Mouse (Mus musculus): Measurements from ENCODE around the gene B4galt1. TPM values are rescaled to one million over a fixed set of nuclear protein-coding genes. Genes with fewer than 3 reads are reported as not detected.

B4galt1 gene
- polyA plus RNA-seq, 1 experiment from 2014 or later: 34.6 TPM

DNA sequence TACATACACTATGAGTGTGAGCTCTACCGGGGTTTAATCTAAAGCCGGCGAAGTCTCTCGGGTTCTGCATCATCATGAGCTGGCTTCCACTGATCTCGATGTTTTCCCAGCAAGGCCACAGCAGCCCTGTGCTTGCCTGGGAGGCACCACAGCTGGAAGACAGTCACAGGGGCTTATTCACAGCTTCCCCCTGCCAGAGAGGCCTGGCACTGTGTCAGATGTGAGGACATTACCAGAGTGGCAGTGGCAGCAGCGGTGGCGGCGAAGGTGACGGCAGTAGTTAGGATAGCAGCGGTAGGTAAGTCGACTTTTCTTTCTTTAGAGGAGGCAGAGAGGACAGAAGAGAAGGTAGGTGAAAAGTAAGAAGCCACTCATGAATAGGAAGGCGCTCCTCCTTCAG, 35.9 kb downstream of the B4galt1 start:
- Histone ChIP-seq H3K27ac (replicated peaks; ENCODE audit: low read depth, low read length) (no peak overlapping the region), H3K4me1 (ENCODE audit: control insufficient read depth, insufficient read depth, low read length) (no peaks in the 10 kb centered on the region), H3K36me3 (ENCODE audit: control insufficient read depth, insufficient read depth, low read length) (peaks cover 2% of the 10 kb centered on the region; the same call in 1 of the 2 replicates), H3K27me3 (ENCODE audit: control insufficient read depth, insufficient read depth, low read length) (no peaks in the 10 kb centered on the region), H3K4me3 (ENCODE audit: low read depth, low read length) (no peak overlapping the region), H3K9me3 (ENCODE audit: control insufficient read depth, low read length) (no peaks in the 10 kb centered on the region), H3K4me2 (ENCODE audit: low read depth, severe bottlenecking) (no peak overlapping the region), H3K9ac (ENCODE audit: low read length) (no peak overlapping the region)
- 89% methylated on average over 12 of the region's 12 CpGs for WGBS
- DNase-seq (ENCODE audit: low spot score): no peak
- ATAC-seq (ENCODE audit: insufficient number of reproducible peaks, low FRiP score, low TSS enrichment, low read depth): no peak

DNA sequence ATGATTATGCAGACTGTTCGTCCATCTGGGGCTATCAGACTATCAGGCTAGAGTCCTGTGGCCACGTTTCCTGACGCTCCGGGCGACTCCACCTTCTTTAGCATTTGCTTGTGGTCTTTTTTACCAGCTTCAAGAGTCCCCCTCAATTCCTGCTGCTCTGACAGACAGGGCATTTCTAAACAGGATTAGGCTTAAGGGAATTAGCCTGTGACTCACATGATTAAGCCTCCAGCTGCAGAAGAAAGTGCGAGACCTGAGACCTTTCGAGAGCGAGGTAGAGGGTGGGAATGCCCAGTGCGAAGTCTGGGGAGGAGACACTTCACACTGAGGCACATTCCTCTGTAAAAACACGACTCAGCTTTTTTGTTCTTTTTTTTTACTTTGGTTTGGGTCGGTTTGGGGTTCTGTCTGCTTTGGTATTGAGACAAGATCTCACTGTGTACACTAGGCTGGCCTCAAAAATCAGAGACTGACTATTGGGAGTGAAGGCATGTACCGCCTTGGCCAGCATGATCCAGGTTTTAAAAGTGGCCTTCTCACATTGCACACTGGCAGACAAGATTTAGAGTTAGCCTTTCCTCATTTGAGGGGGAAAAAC, 37.9 kb downstream of the B4galt1 start:
- Histone ChIP-seq H3K9me3 (ENCODE audit: control insufficient read depth, low read length) (no peaks in the 10 kb centered on the region), H3K27me3 (ENCODE audit: control insufficient read depth, insufficient read depth, low read length) (no peaks in the 10 kb centered on the region), H3K4me3 (ENCODE audit: low read depth, low read length) (no peak overlapping the region), H3K9ac (ENCODE audit: low read length) (no peak overlapping the region), H3K4me1 (ENCODE audit: control insufficient read depth, insufficient read depth, low read length) (no peaks in the 10 kb centered on the region), H3K4me2 (ENCODE audit: low read depth, severe bottlenecking) (no peak overlapping the region), H3K27ac (replicated peaks; ENCODE audit: low read depth, low read length) (no peak overlapping the region), H3K36me3 (ENCODE audit: control insufficient read depth, insufficient read depth, low read length) (peaks cover 8% of the 10 kb centered on the region; the same call in 1 of the 2 replicates)
- DNase-seq (ENCODE audit: low spot score): no peak
- ATAC-seq (ENCODE audit: insufficient number of reproducible peaks, low FRiP score, low TSS enrichment, low read depth): no peak
- 57% methylated on average over 12 of the region's 12 CpGs for WGBS

- Histone ChIP-seq H3K9ac (ENCODE audit: low read length) (no peak overlapping the region), H3K36me3 (ENCODE audit: control insufficient read depth, insufficient read depth, low read length) (peaks cover 8% of the 10 kb centered on the region; the same call in 1 of the 2 replicates), H3K4me2 (ENCODE audit: low read depth, severe bottlenecking) (no peak overlapping the region), H3K9me3 (ENCODE audit: control insufficient read depth, low read length) (no peaks in the 10 kb centered on the region), H3K4me1 (ENCODE audit: control insufficient read depth, insufficient read depth, low read length) (no peaks in the 10 kb centered on the region), H3K27me3 (ENCODE audit: control insufficient read depth, insufficient read depth, low read length) (no peaks in the 10 kb centered on the region), H3K27ac (replicated peaks; ENCODE audit: low read depth, low read length) (no peak overlapping the region), H3K4me3 (ENCODE audit: low read depth, low read length) (no peak overlapping the region)
- WGBS: 86% methylated on average over 3 of the region's 3 CpGs
- ATAC-seq (ENCODE audit: insufficient number of reproducible peaks, low FRiP score, low TSS enrichment, low read depth) (no peak), DNase-seq (ENCODE audit: low spot score) (no peak)
These were observed 38.7 kb downstream of the B4galt1 start for GRCm38 (mm10) chr4:40815120-40815519.

DNA sequence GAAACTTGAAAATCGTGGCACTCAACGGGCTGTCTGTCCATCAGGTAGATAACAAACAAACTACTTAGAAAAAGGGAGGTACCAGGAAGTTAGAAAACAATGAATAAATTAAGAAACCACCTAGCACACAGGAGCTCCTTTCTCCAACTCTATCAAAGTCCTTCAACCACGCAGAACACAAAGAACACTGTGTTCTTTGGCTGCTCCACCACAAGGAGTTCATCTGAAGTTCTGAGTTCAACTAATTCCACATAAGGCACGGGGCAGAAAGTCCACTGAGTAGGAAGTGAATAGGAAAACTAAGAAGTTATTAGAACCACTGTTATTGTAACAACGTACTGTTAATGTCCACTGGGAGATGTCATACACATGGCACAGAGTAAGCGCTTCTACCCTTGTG, 39.4 kb downstream of the B4galt1 start:
- H3K4me1 ChIP-seq (ENCODE audit: control insufficient read depth, insufficient read depth, low read length): no peaks in the 10 kb centered on the region
- H3K4me2 ChIP-seq (ENCODE audit: low read depth, severe bottlenecking): no peak overlapping the region
- no peak overlapping the region for H3K27ac ChIP-seq (replicated peaks; ENCODE audit: low read depth, low read length)
- H3K36me3 ChIP-seq (ENCODE audit: control insufficient read depth, insufficient read depth, low read length): peaks cover 8% of the 10 kb centered on the region; the same call in 1 of the 2 replicates
- ATAC-seq (ENCODE audit: insufficient number of reproducible peaks, low FRiP score, low TSS enrichment, low read depth) (no peak), DNase-seq (ENCODE audit: low spot score) (no peak)
- no peak overlapping the region for H3K9ac ChIP-seq (ENCODE audit: low read length)
- H3K4me3 ChIP-seq (ENCODE audit: low read depth, low read length): no peak overlapping the region
- H3K27me3 ChIP-seq (ENCODE audit: control insufficient read depth, insufficient read depth, low read length): no peaks in the 10 kb centered on the region
- WGBS: 93% methylated on average over 6 of the region's 6 CpGs
- H3K9me3 ChIP-seq (ENCODE audit: control insufficient read depth, low read length): no peaks in the 10 kb centered on the region

DNA sequence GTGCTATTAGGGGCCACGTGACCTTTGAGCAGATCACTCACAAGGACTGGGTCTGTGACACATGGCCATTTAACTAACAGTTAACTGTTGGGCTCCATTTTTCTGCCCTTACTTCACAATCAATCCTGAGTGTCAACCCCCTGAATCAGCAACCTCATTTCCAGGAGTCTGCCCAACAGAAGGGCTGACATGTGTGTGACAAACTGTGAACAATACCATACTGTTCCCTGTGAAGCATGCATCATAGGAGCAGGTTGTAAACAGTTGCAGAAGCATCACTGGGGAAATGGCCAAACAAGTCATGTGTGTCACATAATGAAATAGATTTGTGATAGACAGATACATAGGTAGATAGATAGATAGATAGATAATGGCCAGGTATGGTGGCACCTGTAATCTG, 40.9 kb downstream of the B4galt1 start:
- H3K4me2 ChIP-seq (ENCODE audit: low read depth, severe bottlenecking): no peak overlapping the region
- WGBS: 86% methylated on average over 1 of the region's 1 CpGs

DNA sequence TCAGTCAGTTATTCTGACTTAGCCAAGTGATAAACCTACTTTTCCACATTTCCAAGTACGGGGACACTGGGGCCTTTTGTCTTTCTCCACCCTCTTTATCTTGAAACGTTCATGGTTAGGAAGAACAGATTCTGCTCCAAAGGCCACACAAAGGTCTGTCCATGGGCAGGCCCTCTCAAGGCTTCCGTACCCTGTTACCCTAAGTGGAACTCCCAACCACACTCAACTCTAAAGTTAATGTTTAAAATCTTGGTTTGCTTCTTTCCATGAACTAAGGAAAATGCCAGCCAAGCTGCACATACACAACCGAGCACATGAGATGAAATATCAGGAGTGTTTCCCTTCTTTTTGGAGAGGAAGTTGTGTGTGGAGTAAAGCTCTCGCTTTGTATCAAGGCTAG, 43.3 kb downstream of the B4galt1 start:
- no peaks in the 10 kb centered on the region for H3K27me3 ChIP-seq (ENCODE audit: control insufficient read depth, insufficient read depth, low read length)
- no peak overlapping the region for H3K4me3 ChIP-seq (ENCODE audit: low read depth, low read length)
- no peak overlapping the region for H3K4me2 ChIP-seq (ENCODE audit: low read depth, severe bottlenecking)
- H3K9me3 ChIP-seq (ENCODE audit: control insufficient read depth, low read length): no peaks in the 10 kb centered on the region
- peaks cover 11% of the 10 kb centered on the region; the same call in 1 of the 2 replicates for H3K36me3 ChIP-seq (ENCODE audit: control insufficient read depth, insufficient read depth, low read length)
- no peaks in the 10 kb centered on the region for H3K4me1 ChIP-seq (ENCODE audit: control insufficient read depth, insufficient read depth, low read length)
- WGBS: 90% methylated on average over 5 of the region's 5 CpGs
- ATAC-seq (ENCODE audit: insufficient number of reproducible peaks, low FRiP score, low TSS enrichment, low read depth) (no peak), DNase-seq (ENCODE audit: low spot score) (no peak)
- no peak overlapping the region for H3K9ac ChIP-seq (ENCODE audit: low read length)
- H3K27ac ChIP-seq (replicated peaks; ENCODE audit: low read depth, low read length): no peak overlapping the region

More for the DNA sequence above, 40.9 kb downstream of the B4galt1 start:
- ATAC-seq (ENCODE audit: insufficient number of reproducible peaks, low FRiP score, low TSS enrichment, low read depth) (no peak), DNase-seq (ENCODE audit: low spot score) (no peak)
- H3K27me3 ChIP-seq (ENCODE audit: control insufficient read depth, insufficient read depth, low read length): no peaks in the 10 kb centered on the region
- no peaks in the 10 kb centered on the region for H3K4me1 ChIP-seq (ENCODE audit: control insufficient read depth, insufficient read depth, low read length)
- H3K27ac ChIP-seq (replicated peaks; ENCODE audit: low read depth, low read length): no peak overlapping the region
- H3K36me3 ChIP-seq (ENCODE audit: control insufficient read depth, insufficient read depth, low read length): peaks cover 7% of the 10 kb centered on the region; the same call in 1 of the 2 replicates
- H3K4me3 ChIP-seq (ENCODE audit: low read depth, low read length): no peak overlapping the region
- no peaks in the 10 kb centered on the region for H3K9me3 ChIP-seq (ENCODE audit: control insufficient read depth, low read length)
- no peak overlapping the region for H3K9ac ChIP-seq (ENCODE audit: low read length)

- DNase-seq (ENCODE audit: low spot score): no peak
- H3K9ac ChIP-seq (ENCODE audit: low read length): no peak overlapping the region
These were observed 46.4 kb downstream of the B4galt1 start for GRCm38 (mm10) chr4:40807382-40807781.

DNA sequence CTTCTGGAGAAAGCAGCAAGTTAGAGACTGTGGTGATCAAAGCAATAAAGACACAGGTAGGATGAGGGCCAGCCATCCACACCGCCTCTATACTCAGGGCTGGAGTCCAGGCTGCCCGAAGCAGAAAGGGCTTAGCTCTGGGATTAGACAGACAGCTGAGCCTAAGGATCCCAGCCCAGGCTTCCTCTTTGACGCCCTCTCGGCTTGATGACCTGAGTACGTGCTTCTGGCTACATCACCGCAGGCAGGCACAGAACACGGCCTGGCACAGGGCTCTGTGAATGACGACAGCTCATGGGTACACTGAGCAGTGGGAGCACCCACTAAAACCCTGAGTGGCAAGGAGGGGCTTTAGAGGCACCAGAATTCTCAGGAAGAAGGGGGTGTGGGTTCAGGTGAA, 48.4 kb downstream of the B4galt1 start:
- Histone ChIP-seq H3K36me3 (ENCODE audit: control insufficient read depth, insufficient read depth, low read length) (peaks cover 7% of the 10 kb centered on the region; the same call in 1 of the 2 replicates), H3K4me3 (ENCODE audit: low read depth, low read length) (no peak overlapping the region), H3K4me1 (ENCODE audit: control insufficient read depth, insufficient read depth, low read length) (no peaks in the 10 kb centered on the region), H3K9me3 (ENCODE audit: control insufficient read depth, low read length) (no peaks in the 10 kb centered on the region), H3K9ac (ENCODE audit: low read length) (no peak overlapping the region), H3K27ac (replicated peaks; ENCODE audit: low read depth, low read length) (no peak overlapping the region), H3K27me3 (ENCODE audit: control insufficient read depth, insufficient read depth, low read length) (no peaks in the 10 kb centered on the region), H3K4me2 (ENCODE audit: low read depth, severe bottlenecking) (no peak overlapping the region)
- no peak for ATAC-seq (ENCODE audit: insufficient number of reproducible peaks, low FRiP score, low TSS enrichment, low read depth)
- DNase-seq (ENCODE audit: low spot score): no peak
- WGBS: 88% methylated on average over 8 of the region's 8 CpGs

More at GRCm38 (mm10) chr4:40807382-40807781, 46.4 kb downstream of the B4galt1 start:
- Histone ChIP-seq H3K4me1 (ENCODE audit: control insufficient read depth, insufficient read depth, low read length) (no peaks in the 10 kb centered on the region), H3K4me2 (ENCODE audit: low read depth, severe bottlenecking) (no peak overlapping the region), H3K27me3 (ENCODE audit: control insufficient read depth, insufficient read depth, low read length) (no peaks in the 10 kb centered on the region), H3K36me3 (ENCODE audit: control insufficient read depth, insufficient read depth, low read length) (peaks cover 13% of the 10 kb centered on the region; the same call in 1 of the 2 replicates), H3K27ac (replicated peaks; ENCODE audit: low read depth, low read length) (no peak overlapping the region), H3K4me3 (ENCODE audit: low read depth, low read length) (no peak overlapping the region), H3K9me3 (ENCODE audit: control insufficient read depth, low read length) (no peaks in the 10 kb centered on the region)
- ATAC-seq (ENCODE audit: insufficient number of reproducible peaks, low FRiP score, low TSS enrichment, low read depth): no peak
- WGBS: 89% methylated on average over 4 of the region's 4 CpGs

DNA sequence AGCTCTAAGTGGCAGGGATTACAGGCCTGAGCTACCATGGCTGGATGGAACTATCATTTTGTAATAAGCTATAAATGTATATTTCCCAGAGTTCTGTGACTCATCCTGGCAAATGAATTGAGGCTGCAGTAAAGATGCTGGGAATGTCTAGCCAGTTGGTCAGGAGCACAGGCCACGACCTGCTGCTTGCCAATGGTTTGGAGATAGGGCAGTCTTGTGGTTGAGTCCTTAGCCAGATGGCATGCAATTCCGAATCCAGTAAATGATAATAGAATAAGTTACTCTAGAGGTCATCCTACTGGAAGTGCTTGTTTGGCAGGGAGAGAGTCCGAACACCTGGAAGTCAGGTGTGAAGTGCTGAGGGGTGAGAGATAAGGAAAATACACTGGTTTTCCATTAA, 51.0 kb downstream of the B4galt1 start:
- DNase-seq (ENCODE audit: low spot score) (no peak), ATAC-seq (ENCODE audit: insufficient number of reproducible peaks, low FRiP score, low TSS enrichment, low read depth) (no peak)
- H3K36me3 ChIP-seq (ENCODE audit: control insufficient read depth, insufficient read depth, low read length): peaks cover 7% of the 10 kb centered on the region; the same call in 1 of the 2 replicates
- H3K27me3 ChIP-seq (ENCODE audit: control insufficient read depth, insufficient read depth, low read length): no peaks in the 10 kb centered on the region
- no peak overlapping the region for H3K4me3 ChIP-seq (ENCODE audit: low read depth, low read length)
- H3K4me2 ChIP-seq (ENCODE audit: low read depth, severe bottlenecking): no peak overlapping the region
- no peak overlapping the region for H3K27ac ChIP-seq (replicated peaks; ENCODE audit: low read depth, low read length)
- 90% methylated on average over 3 of the region's 3 CpGs for WGBS
- no peaks in the 10 kb centered on the region for H3K9me3 ChIP-seq (ENCODE audit: control insufficient read depth, low read length)
- no peaks in the 10 kb centered on the region for H3K4me1 ChIP-seq (ENCODE audit: control insufficient read depth, insufficient read depth, low read length)
- no peak overlapping the region for H3K9ac ChIP-seq (ENCODE audit: low read length)
